Mouse (Mus musculus) ES-Bruce4 (cell line): ENCODE measurements at regions not wholly inside any gene's neighbourhood (a gene's known extent, or its start where the extent isn't known, plus 50 kb on each side); places are given as distances from the start of the nearest gene placed in this dataset.

ENCODE experiments used
- H3K27ac ChIP-seq: 2 replicates; pipeline ENCODE4 v1.5.1; 2012; ENCODE audit warnings: low read length, inconsistent platforms; ENCODE audit not compliant: insufficient read depth
- H3K27me3 ChIP-seq: 2 replicates; pipeline ENCODE4 v1.6.1; 2012; ENCODE audit warnings: mild to moderate bottlenecking, low read length, inconsistent platforms; ENCODE audit not compliant: control insufficient read depth, poor library complexity, insufficient read depth, severe bottlenecking
- H3K36me3 ChIP-seq: 2 replicates; pipeline ENCODE4 v1.6.1; 2012; ENCODE audit warnings: inconsistent platforms, mild to moderate bottlenecking, low read length, moderate library complexity; ENCODE audit not compliant: control insufficient read depth, poor library complexity, insufficient read depth, severe bottlenecking
- H3K4me1 ChIP-seq: one replicate; pipeline ENCODE4 v1.8.1; 2011; ENCODE audit warnings: low read length; ENCODE audit not compliant: control insufficient read depth, insufficient read depth
- H3K4me3 ChIP-seq: 2 replicates; pipeline ENCODE4 v1.5.1; 2011; ENCODE audit warnings: low read depth, mild to moderate bottlenecking, low read length
- H3K9ac ChIP-seq: 2 replicates; pipeline ENCODE4 v1.6.1; 2012; ENCODE audit warnings: low read depth, mild to moderate bottlenecking, inconsistent platforms; ENCODE audit not compliant: poor library complexity, severe bottlenecking
- H3K9me3 ChIP-seq: replicated peaks from 2 replicates; pipeline ENCODE4 v1.6.1; 2012; ENCODE audit warnings: mild to moderate bottlenecking, low read length, inconsistent platforms; ENCODE audit not compliant: control insufficient read depth, poor library complexity, insufficient read depth, severe bottlenecking
- CTCF ChIP-seq: IDR thresholded peaks from one replicate; pipeline ENCODE4 v1.8.1; 2011; ENCODE audit warnings: low read depth, low read length
- EP300 ChIP-seq: IDR thresholded peaks from 2 replicates; pipeline ENCODE4 v1.6.1; 2011; ENCODE audit warnings: low read depth, low read length; ENCODE audit not compliant: insufficient read depth
- POLR2A ChIP-seq: IDR thresholded peaks from one replicate; pipeline ENCODE4 v1.8.1; 2011; ENCODE audit warnings: low read length; ENCODE audit not compliant: insufficient read depth

DNA sequence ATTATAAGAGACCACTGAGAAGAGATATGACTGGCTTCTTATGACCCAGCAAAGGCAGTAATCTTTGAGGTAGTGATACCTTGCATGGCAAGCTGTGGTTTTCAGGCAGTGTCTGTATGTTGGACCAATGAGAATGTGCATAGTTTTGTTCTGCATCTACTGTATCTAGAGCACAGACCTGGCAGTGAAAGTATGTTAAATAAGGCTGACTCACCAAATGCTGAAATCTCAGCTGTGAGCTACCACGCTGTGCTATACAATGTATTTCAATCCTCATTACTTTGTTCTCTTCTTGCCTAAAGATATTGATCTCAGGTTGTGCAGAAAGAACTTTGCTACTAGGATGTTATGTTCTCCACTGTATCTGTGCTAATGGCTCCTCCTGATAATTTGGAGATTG lies 83.9 kb upstream of the Zfp827 start:
- TF ChIP-seq CTCF (no peak), POLR2A (no peak), EP300 (no peak)
- no peak overlapping the region for H3K27ac ChIP-seq
- H3K9me3 ChIP-seq, result no peaks in the 10 kb centered on the region
- H3K27me3 ChIP-seq, result no peaks in the 10 kb centered on the region
- no peaks in the 10 kb centered on the region for H3K36me3 ChIP-seq
- no peak overlapping the region for H3K9ac ChIP-seq
- H3K4me3 ChIP-seq, result no peak overlapping the region
- no peaks in the 10 kb centered on the region for H3K4me1 ChIP-seq

DNA sequence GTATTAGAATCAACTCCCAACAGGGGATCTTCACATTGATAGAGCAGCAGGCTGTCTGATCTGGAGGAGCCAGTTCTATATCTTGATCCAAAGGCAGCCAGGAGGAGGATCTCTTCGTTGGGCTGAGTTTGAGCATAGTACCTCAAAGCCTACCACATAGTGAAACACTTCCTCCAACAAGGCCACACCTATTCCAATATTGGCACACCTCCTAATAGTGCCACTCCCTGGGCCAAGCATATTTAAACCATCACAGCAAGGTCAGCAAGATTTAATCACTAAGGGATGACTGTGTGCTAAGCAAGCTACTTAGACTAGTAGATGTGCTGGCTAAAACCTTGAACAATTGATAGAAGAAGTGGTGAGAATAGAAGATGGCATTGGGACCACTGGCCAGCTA lies 82.6 kb upstream of the Zfp827 start:
- Histone ChIP-seq H3K4me1 (no peaks in the 10 kb centered on the region), H3K4me3 (no peak overlapping the region), H3K9me3 (no peaks in the 10 kb centered on the region), H3K27me3 (no peaks in the 10 kb centered on the region), H3K27ac (no peak overlapping the region), H3K9ac (no peak overlapping the region), H3K36me3 (no peaks in the 10 kb centered on the region)
- TF ChIP-seq EP300 (no peak), CTCF (no peak), POLR2A (no peak)

DNA sequence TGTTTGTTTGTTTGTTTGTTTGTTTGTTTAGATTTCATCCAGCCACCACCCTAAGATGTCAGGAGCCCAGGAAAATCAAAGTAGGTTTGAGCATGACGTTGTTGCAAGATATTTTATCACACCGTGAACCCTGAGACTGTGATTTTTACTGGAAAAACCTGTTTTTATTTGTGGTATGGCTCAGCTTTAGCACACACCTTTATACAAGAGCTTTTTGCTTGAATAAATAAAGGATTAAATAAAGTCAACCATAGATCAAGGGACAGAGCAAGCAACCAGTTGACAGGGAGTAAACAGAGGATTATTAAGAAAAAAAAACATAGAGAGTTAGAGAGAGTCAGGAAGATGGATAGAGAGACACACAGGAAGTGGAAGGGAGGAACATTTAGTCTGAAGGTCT lies 82.2 kb upstream of the Zfp827 start:
- H3K9me3 ChIP-seq, result no peaks in the 10 kb centered on the region
- no peaks in the 10 kb centered on the region for H3K4me1 ChIP-seq
- no peak overlapping the region for H3K27ac ChIP-seq
- no peaks in the 10 kb centered on the region for H3K27me3 ChIP-seq
- TF ChIP-seq POLR2A (no peak), EP300 (no peak), CTCF (no peak)
- no peak overlapping the region for H3K9ac ChIP-seq
- H3K36me3 ChIP-seq, result no peaks in the 10 kb centered on the region
- no peak overlapping the region for H3K4me3 ChIP-seq

DNA sequence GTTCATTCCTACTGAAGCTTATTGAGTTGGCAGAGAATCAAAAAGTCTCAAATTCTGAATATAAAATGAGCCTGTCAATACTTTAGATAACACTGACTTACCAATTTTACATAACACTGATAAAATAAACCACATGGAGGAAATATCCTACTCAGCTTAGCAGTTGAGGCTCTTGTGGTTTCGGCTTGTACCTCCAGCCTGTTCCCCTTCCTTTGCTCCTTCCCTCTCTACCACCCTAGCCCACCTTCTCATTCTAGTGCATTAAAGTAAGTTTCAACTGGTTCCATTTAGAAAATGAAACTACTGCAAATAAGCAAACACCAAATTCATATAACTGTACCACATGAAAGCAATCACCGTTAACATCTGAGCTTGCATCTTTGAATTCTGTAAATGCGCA lies 53.2 kb upstream of the Zfp827 start:
- H3K36me3 ChIP-seq, result no peaks in the 10 kb centered on the region
- no peak for TF ChIP-seq EP300
- TF ChIP-seq CTCF, result no peak
- TF ChIP-seq POLR2A, result no peak
- H3K27ac ChIP-seq, result no peak overlapping the region
- no peaks in the 10 kb centered on the region for H3K9me3 ChIP-seq
- no peaks in the 10 kb centered on the region for H3K4me1 ChIP-seq
- H3K9ac ChIP-seq, result no peak overlapping the region
- H3K4me3 ChIP-seq, result no peak overlapping the region
- H3K27me3 ChIP-seq, result no peaks in the 10 kb centered on the region
